Mouse (Mus musculus) CH12.LX (cell line): ENCODE data around the gene Sv2b. TPM values are rescaled to one million over a fixed set of nuclear protein-coding genes. Genes with fewer than 3 reads are reported as not detected.
"Not testable (repeated sequence)": the region's sequence is repeated elsewhere in the genome, so short reads cannot be mapped to it uniquely, and the experiment has no call there.

Experiments
- DNase-seq: peaks from one replicate; pipeline ENCODE4 v3.0.0-alpha.2; 2013; ENCODE audit errors: extremely low read depth
- H3K27ac ChIP-seq: 2 replicates; pipeline ENCODE4 v1.5.1; 2012; ENCODE audit warnings: low read depth, mild to moderate bottlenecking, control low read depth, moderate library complexity; ENCODE audit not compliant: insufficient read depth
- H3K27me3 ChIP-seq: replicated peaks from 2 replicates; pipeline ENCODE3; 2012; ENCODE audit warnings: inconsistent platforms
- H3K36me3 ChIP-seq, 2 experiments: replicated peaks in 1 of 2; 2 replicates each; pipeline versions ENCODE3 to v1.6.1; 2012; ENCODE audit warnings: inconsistent platforms in 1 of 2, low read length in 1 of 2, mild to moderate bottlenecking in 1 of 2, mixed read lengths in 1 of 2, moderate library complexity in 1 of 2; ENCODE audit not compliant: control insufficient read depth in 1 of 2, insufficient read depth in 1 of 2
- H3K4me1 ChIP-seq, 2 experiments: 2 replicates each; pipeline ENCODE4 v1.6.1; 2012; ENCODE audit warnings: inconsistent platforms in 1 of 2, moderate library complexity in 1 of 2; ENCODE audit not compliant: insufficient read depth in 2 of 2, control insufficient read depth in 1 of 2
- H3K4me2 ChIP-seq: 2 replicates; pipeline ENCODE4 v1.6.1; 2012; ENCODE audit warnings: low read depth, mild to moderate bottlenecking, control low read depth; ENCODE audit not compliant: poor library complexity, insufficient read depth, severe bottlenecking
- H3K4me3 ChIP-seq, 3 experiments: fragments of 150-350 bp in 1 of 3; sonication (generic) in 1 of 3; replicated peaks in 1 of 3; 2 replicates each; pipeline versions ENCODE3 to v1.5.1; 2011 to 2012; ENCODE audit warnings: low read depth in 2 of 3, low read length in 2 of 3, mild to moderate bottlenecking in 2 of 3, moderate library complexity in 2 of 3, control low read depth in 1 of 3, improper control_type of control experiment in 1 of 3, inconsistent platforms in 1 of 3, mixed read lengths in 1 of 3; ENCODE audit not compliant: poor library complexity in 1 of 3
- H3K79me2 ChIP-seq: replicated peaks from 2 replicates; pipeline ENCODE4 v1.6.1; 2012; ENCODE audit warnings: mild to moderate bottlenecking, moderate library complexity; ENCODE audit not compliant: control insufficient read depth, poor library complexity, insufficient read depth, severe bottlenecking; ENCODE audit errors: extremely low read depth
- H3K9ac ChIP-seq: 2 replicates; pipeline ENCODE4 v1.6.1; 2012; ENCODE audit warnings: low read depth, mild to moderate bottlenecking, control low read depth, moderate library complexity; ENCODE audit not compliant: insufficient read depth
- H3K9me3 ChIP-seq: replicated peaks from 2 replicates; pipeline ENCODE3; 2012; ENCODE audit warnings: low read length, inconsistent platforms, mixed read lengths
- CHD2 ChIP-seq: IDR thresholded peaks from 2 replicates; pipeline ENCODE4 v1.6.1; 2011; ENCODE audit warnings: low read length, improper control_type of control experiment
- ELF1 ChIP-seq: IDR thresholded peaks from 2 replicates; pipeline ENCODE4 v1.6.1; 2014; ENCODE audit warnings: low read depth, mild to moderate bottlenecking, inconsistent platforms, low read length, improper control_type of control experiment
- EP300 ChIP-seq: IDR thresholded peaks from 2 replicates; pipeline ENCODE4 v1.6.1; 2011; ENCODE audit warnings: low read length, improper control_type of control experiment
- ETS1 ChIP-seq: conservative IDR thresholded peaks from 2 replicates; pipeline ENCODE4 v1.6.1; 2012; ENCODE audit warnings: low read depth, mild to moderate bottlenecking, inconsistent platforms, low read length, improper control_type of control experiment, moderate library complexity
- GABPA ChIP-seq: IDR thresholded peaks from 2 replicates; pipeline ENCODE4 v1.6.1; 2012; ENCODE audit warnings: low read depth, low read length, improper control_type of control experiment, inconsistent platforms; ENCODE audit not compliant: insufficient replicate concordance
- JUN ChIP-seq: IDR thresholded peaks from 2 replicates; pipeline ENCODE4 v1.6.1; 2011; ENCODE audit warnings: low read depth, mild to moderate bottlenecking, low read length, improper control_type of control experiment, moderate library complexity; ENCODE audit not compliant: insufficient read depth
- JUND ChIP-seq: conservative IDR thresholded peaks from 2 replicates; pipeline ENCODE4 v1.6.1; 2011; ENCODE audit warnings: low read depth, low read length, improper control_type of control experiment
- KAT2A ChIP-seq: IDR thresholded peaks from 2 replicates; pipeline ENCODE4 v1.6.1; 2012; ENCODE audit warnings: low read length, improper control_type of control experiment, inconsistent platforms; ENCODE audit not compliant: insufficient replicate concordance
- MXI1 ChIP-seq: IDR thresholded peaks from 2 replicates; pipeline ENCODE4 v1.6.1; 2011; ENCODE audit warnings: mild to moderate bottlenecking, low read depth, low read length, improper control_type of control experiment
- PAX5 ChIP-seq: IDR thresholded peaks from 2 replicates; pipeline ENCODE4 v1.6.1; 2012; ENCODE audit warnings: low read length, inconsistent platforms, mixed read lengths
- POLR2A ChIP-seq: IDR thresholded peaks from 2 replicates; pipeline ENCODE4 v1.6.1; 2011; ENCODE audit warnings: low read depth, mild to moderate bottlenecking, improper control_type of control experiment, low read length
- RAD21 ChIP-seq: IDR thresholded peaks from 2 replicates; pipeline ENCODE4 v1.6.1; 2011; ENCODE audit warnings: low read depth, mild to moderate bottlenecking, low read length, improper control_type of control experiment, moderate library complexity
- SMC3 ChIP-seq: IDR thresholded peaks from 2 replicates; pipeline ENCODE4 v1.6.1; 2011; ENCODE audit warnings: low read depth, low read length, improper control_type of control experiment
- TCF12 ChIP-seq: IDR thresholded peaks from 2 replicates; pipeline ENCODE4 v1.6.1; 2014; ENCODE audit warnings: low read depth, mild to moderate bottlenecking, inconsistent platforms, low read length, improper control_type of control experiment
- USF1 ChIP-seq: IDR thresholded peaks from 2 replicates; pipeline ENCODE4 v1.6.1; 2014; ENCODE audit warnings: low read depth, mild to moderate bottlenecking, inconsistent platforms, low read length, improper control_type of control experiment
- USF2 ChIP-seq: conservative IDR thresholded peaks from 2 replicates; pipeline ENCODE4 v1.6.1; 2011; ENCODE audit warnings: low read depth, low read length, improper control_type of control experiment
- ZC3H11A ChIP-seq: IDR thresholded peaks from 2 replicates; pipeline ENCODE4 v1.6.1; 2012; ENCODE audit warnings: low read depth, mild to moderate bottlenecking, inconsistent platforms, low read length, improper control_type of control experiment
- ZMIZ1 ChIP-seq: IDR thresholded peaks from 2 replicates; pipeline ENCODE4 v1.6.1; 2012; ENCODE audit warnings: low read depth, mild to moderate bottlenecking, inconsistent platforms, low read length, improper control_type of control experiment
- dilution Hi-C: fragments of 300-500 bp; cut with MboI; formaldehyde crosslinking; loops from 2 replicates; pipeline ENCODE4 v1.14.3; 2020; ENCODE audit warnings: low sequenced_read_pairs; ENCODE audit not compliant: extremely low pct_unique_long_range_greater_than_20kb, extremely low pct_ligation_motif_present
- in situ Hi-C: fragments of 300-500 bp; cut with MboI; formaldehyde crosslinking; loops from 3 replicates; pipeline ENCODE4 v1.14.3; 2019; ENCODE audit warnings: low sequenced_read_pairs, low pct_ligation_motif_present, low pct_unique_long_range_greater_than_20kb, mixed read lengths
- polyA plus RNA-seq: library from polyadenylated mRNA; unstranded; fragments of >175 nt; gene quantifications from 2 replicates; pipeline ENCODE4 v1.2.1, GENCODE M21; 2012; ENCODE audit warnings: low read depth; ENCODE audit not compliant: insufficient read length
- total RNA-seq, 2 experiments: library from RNA; depleted of rRNA; stranded (reverse); fragments of 300-350 nt in 1 of 2; fragments of >200 nt in 1 of 2; gene quantifications; 2 replicates each; pipeline ENCODE4 v1.2.3; 2012 to 2014

The Sv2b gene
- total and polyA plus RNA-seq, 3 experiments: 0.04 TPM; not detected in 2

GRCm38 (mm10) chr7:75205386-75205785, 103.7 kb downstream of the Sv2b start:
- peaks cover 2% of the 10 kb centered on the region for H3K9me3 ChIP-seq
- no peak overlapping the region for H3K4me3 ChIP-seq
- no peaks in the 10 kb centered on the region for H3K79me2 ChIP-seq
- in situ Hi-C loops (no loop called here), dilution Hi-C loops (no loop called here)
- no peak for DNase-seq
- H3K36me3 ChIP-seq: no peaks in the 10 kb centered on the region
- TF ChIP-seq TCF12 (no peak), GABPA (no peak), ZC3H11A (no peak), ETS1 (no peak), KAT2A (no peak)
- no peak overlapping the region for H3K9ac ChIP-seq
- no peaks in the 10 kb centered on the region for H3K27me3 ChIP-seq
- no peak overlapping the region for H3K27ac ChIP-seq
- no peak overlapping the region for H3K4me2 ChIP-seq
- H3K4me1 ChIP-seq: no peaks in the 10 kb centered on the region

GRCm38 (mm10) chr7:75194919-75195230, 114.2 kb downstream of the Sv2b start:
- H3K9me3 ChIP-seq, H3K79me2 ChIP-seq, H3K4me2 ChIP-seq, H3K4me3 ChIP-seq, in situ Hi-C loops, H3K36me3 ChIP-seq, H3K4me1 ChIP-seq, DNase-seq, H3K27me3 ChIP-seq, H3K27ac ChIP-seq, H3K9ac ChIP-seq, dilution Hi-C loops: not testable (repeated sequence)

- H3K27me3 ChIP-seq: no peaks in the 10 kb centered on the region
- H3K4me2 ChIP-seq: no peak overlapping the region
- DNase-seq: no peak
- dilution Hi-C loops (no loop called here), in situ Hi-C loops (no loop called here)
- no peaks in the 10 kb centered on the region for H3K9me3 ChIP-seq
- TF ChIP-seq PAX5: no peak
- TF ChIP-seq EP300: no peak
- no peak for TF ChIP-seq RAD21
- no peak for TF ChIP-seq MXI1
- no peak for TF ChIP-seq SMC3
- no peak for TF ChIP-seq ZC3H11A
- TF ChIP-seq USF1: no peak
- no peak for TF ChIP-seq ELF1
- no peak for TF ChIP-seq JUN
- no peak for TF ChIP-seq USF2
- no peak for TF ChIP-seq CHD2
- TF ChIP-seq JUND: no peak
- TF ChIP-seq POLR2A: no peak
- TF ChIP-seq ZMIZ1: no peak
- H3K9ac ChIP-seq: no peak overlapping the region
- H3K27ac ChIP-seq: no peak overlapping the region
- peaks cover 3 to 6% of the 10 kb centered on the region in 2 experiments; a peak in 3 of 4 replicates for H3K4me1 ChIP-seq
- no peaks in the 10 kb centered on the region for H3K79me2 ChIP-seq
- no peak overlapping the region for H3K4me3 ChIP-seq
- no peaks in the 10 kb centered on the region for H3K36me3 ChIP-seq
Measured at GRCm38 (mm10) chr7:75194158-75194918, 114.7 kb downstream of the Sv2b start.
